Comparison of ENCODE assay signal across 7 mouse cellular contexts in genomic region chr16:37851366-37851765, GRCm38 (mm10). TPM values are rescaled to one million over a fixed set of nuclear protein-coding genes. Genes with fewer than 3 reads are reported as not detected.
DNase-seq lines count a peak whose midpoint lies in the region; ATAC-seq and TF ChIP-seq lines count a peak whose summit lies in the region.

No protein-coding gene starts in this region.

- peak; percentile 50; the same call in 1 of the 2 replicates for ATAC-seq in liver, postnatal 0 days
- ATAC-seq in megakaryocyte-erythroid progenitor cell, adult 5-6 weeks (replicated peaks; ENCODE audit: low FRiP score, low TSS enrichment, poor library complexity, severe bottlenecking) = no peak

- H3K27ac ChIP-seq in liver, postnatal 0 days (ENCODE audit: low read depth) = no peak overlapping the region

- no peaks in the 10 kb centered on the region for H3K9me3 ChIP-seq in liver, postnatal 0 days (ENCODE audit: low read length)

- H3K4me1 ChIP-seq in liver, postnatal 0 days (ENCODE audit: insufficient read depth) = peaks cover 9% of the 10 kb centered on the region; the same call in 1 of the 2 replicates

- no peaks in the 10 kb centered on the region for H3K27me3 ChIP-seq in liver, postnatal 0 days (ENCODE audit: insufficient read depth, low read length)

- peak; percentile 18; the same call in 1 of the 2 replicates for TF ChIP-seq EP300 in liver, postnatal 0 days (IDR thresholded peaks at IDR 0.05; ENCODE audit: low read depth)

- no peak overlapping the region for H3K4me2 ChIP-seq in liver, postnatal 0 days (ENCODE audit: low read depth, low read length)

- no peak overlapping the region for H3K4me3 ChIP-seq in liver, postnatal 0 days (ENCODE audit: low read depth, low read length)

- TF ChIP-seq CTCF in liver, postnatal 0 days (IDR thresholded peaks at IDR 0.05; ENCODE audit: low read depth) = no peak

- 39% methylated on average over 5 of the region's 5 CpGs for WGBS in liver, postnatal 0 days (ENCODE audit: insufficient replicate concordance)

- no peaks in the 10 kb centered on the region for H3K36me3 ChIP-seq in liver, postnatal 0 days (replicated peaks; ENCODE audit: insufficient read depth, low read length)

- DNase-seq in adrenal gland, postnatal 14 days = peak; percentile 51
- peak; percentile 66 for DNase-seq in embryo, embryonic 9.5 days (ENCODE audit: extremely low spot score)
- DNase-seq in heart, postnatal 4 days = peak; percentile 58
- no peak for DNase-seq in liver, postnatal 0 days
- no peak for DNase-seq in urinary bladder, postnatal 36 days (ENCODE audit: low spot score in 2 of 2)
- DNase-seq in right cerebral cortex, postnatal 14 days = no peak

- H3K9ac ChIP-seq in liver, postnatal 0 days (replicated peaks) = no peak overlapping the region

RNA-seq across cellular contexts. Expression of gene Gm36028, which starts 9.6 kb away (rescaled TPM):
- total RNA-seq in adrenal gland, postnatal 14 days (2021) = 0.34 and 0.41 TPM in 2 replicates
- total RNA-seq in heart, postnatal 4 days (2021) = under 1 TPM; 0.47 to 0.79 TPM
- polyA plus RNA-seq in liver, postnatal 0 days (2015; fragmentation: Nextera tagmentation; extraction: Ambion mirVana) = 0.09 TPM in 1 of 2 replicates, not detected in the other
- total RNA-seq in megakaryocyte-erythroid progenitor cell, adult 5-6 weeks (2014; fragmentation: Nextera tagmentation) = not detected in 2 replicates
- total RNA-seq in megakaryocyte-erythroid progenitor cell, adult 5-6 weeks (2017) = not detected in 2 replicates

RNA-seq across cellular contexts. Expression of gene Lrrc58, which starts 16.8 kb away (rescaled TPM):
- total RNA-seq in adrenal gland, postnatal 14 days (2021) = 253 and 277 TPM in 2 replicates
- 10 to 100 TPM; 89.6 to 90.1 TPM for total RNA-seq in heart, postnatal 4 days (2021)
- polyA plus RNA-seq in liver, postnatal 0 days (2015; fragmentation: Nextera tagmentation; extraction: Ambion mirVana) = 10.8 and 11.6 TPM in 2 replicates
- 29.8 and 33.2 TPM in 2 replicates for total RNA-seq in megakaryocyte-erythroid progenitor cell, adult 5-6 weeks (2014; fragmentation: Nextera tagmentation)
- 26.7 and 37.5 TPM in 2 replicates for total RNA-seq in megakaryocyte-erythroid progenitor cell, adult 5-6 weeks (2017)

Comparison
In these comparisons a context has a peak if more than half of its experiments do, and no peak if none do; other contexts are left out.
1. DNase-seq: peak in adrenal gland, postnatal 14 days (single experiment), embryo, embryonic 9.5 days (single experiment) and heart, postnatal 4 days (single experiment); none in liver, postnatal 0 days (single experiment), urinary bladder, postnatal 36 days (0 of 2) and right cerebral cortex, postnatal 14 days (single experiment).